Mouse (Mus musculus) hindbrain, postnatal 0 days (tissue): ENCODE results near the gene Arel1. TPM values are rescaled to one million over a fixed set of nuclear protein-coding genes. Genes with fewer than 3 reads are reported as not detected.

Experiments used
- ATAC-seq: fragments of 200-750 bp; cut with Nextera tagmentation; 2 replicates; pipeline ENCODE4 v1.8.0; 2017; ENCODE audit warnings: mild to moderate bottlenecking, moderate TSS enrichment, moderate library complexity
- DNase-seq: peaks from one replicate; pipeline ENCODE4 v3.0.0-alpha.2; 2015; ENCODE audit warnings: low spot score
- H3K27ac ChIP-seq: fragments of 300-500 bp; sonication (generic); 2 replicates; pipeline ENCODE4 v1.5.1; 2014; ENCODE audit warnings: mild to moderate bottlenecking
- H3K27me3 ChIP-seq: fragments of 300-500 bp; sonication (generic); 2 replicates; pipeline ENCODE4 v1.6.1; 2014; ENCODE audit warnings: low read length, mixed read lengths; ENCODE audit not compliant: insufficient read depth
- H3K36me3 ChIP-seq: fragments of 300-500 bp; sonication (generic); 2 replicates; pipeline ENCODE4 v1.6.1; 2014; ENCODE audit warnings: low read length, mixed read lengths; ENCODE audit not compliant: insufficient read depth
- H3K4me1 ChIP-seq: fragments of 300-500 bp; sonication (generic); 2 replicates; pipeline ENCODE4 v1.6.1; 2014; ENCODE audit warnings: antibody characterized with exemption, low read length, mixed read lengths; ENCODE audit not compliant: insufficient read depth
- H3K4me2 ChIP-seq: fragments of 300-500 bp; sonication (generic); 2 replicates; pipeline ENCODE4 v1.6.1; 2014; ENCODE audit warnings: low read depth, mild to moderate bottlenecking, low read length, moderate library complexity, mixed read lengths
- H3K4me3 ChIP-seq: fragments of 300-500 bp; sonication (generic); 2 replicates; pipeline ENCODE4 v1.5.1; 2014; ENCODE audit warnings: low read length
- H3K9ac ChIP-seq: fragments of 300-500 bp; sonication (generic); replicated peaks from 2 replicates; pipeline ENCODE4 v1.6.1; 2014; ENCODE audit warnings: mild to moderate bottlenecking, low read length, moderate library complexity, mixed read lengths
- H3K9me3 ChIP-seq: fragments of 300-500 bp; sonication (generic); 2 replicates; pipeline ENCODE4 v1.6.1; 2016; ENCODE audit warnings: low read length, mixed read lengths
- CTCF ChIP-seq: IDR thresholded peaks from 2 replicates; pipeline ENCODE4 v1.5.1; 2016; ENCODE audit warnings: antibody characterized with exemption, control low read depth, low read depth
- WGBS: fragments of 180-500 bp; shearing (Covaris S2); extraction: QIAGEN DNeasy Blood & Tissue Kit; methylation state at CpG from one replicate; pipeline ENCODE4 v1.1.7; 2014; 5-methylcytosine and 5-hydroxymethylcytosine counted together
- polyA plus RNA-seq: library from polyadenylated mRNA; unstranded; fragments of >200 nt; fragmentation: Nextera tagmentation; extraction: Ambion mirVana; gene quantifications from 2 replicates; pipeline ENCODE4 v1.2.1, GENCODE M21; 2015
- total RNA-seq: library from RNA; depleted of rRNA; stranded (reverse); fragments of >200 nt; gene quantifications from 2 replicates; pipeline ENCODE4 v1.2.3, GENCODE M21; 2014

The Arel1 gene
- total and polyA plus RNA-seq, 2 experiments from 2014 or later: 27.5 to 86.6 TPM

DNA sequence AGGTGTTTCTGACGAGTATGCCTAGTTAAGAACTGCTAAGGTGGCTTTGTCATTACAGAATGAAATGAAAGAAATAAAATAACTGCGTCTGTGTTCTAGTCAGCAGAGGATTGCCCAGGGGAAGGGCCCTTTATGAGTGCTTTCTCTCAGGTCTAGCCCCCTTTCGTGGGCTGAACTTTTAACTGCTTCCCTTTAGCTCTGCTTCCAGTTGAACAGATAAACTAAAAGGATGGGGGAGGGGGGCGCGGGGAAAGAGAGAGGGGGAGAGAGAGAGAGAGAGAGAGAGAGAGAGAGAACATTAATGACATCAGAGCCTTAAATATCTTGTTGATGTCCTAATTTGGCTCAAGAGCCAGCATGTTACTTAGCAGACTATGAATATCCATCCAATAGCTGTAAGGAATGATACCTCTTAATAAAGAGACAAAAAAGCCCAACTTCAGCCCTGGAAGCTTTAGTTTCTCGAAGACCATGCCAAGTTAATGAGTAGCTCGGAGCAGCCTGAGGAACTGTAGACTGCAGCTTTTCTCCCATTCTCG lies 48.8 kb downstream of the Arel1 start:
- Histone ChIP-seq H3K9ac (no peak overlapping the region), H3K27me3 (no peaks in the 10 kb centered on the region), H3K9me3 (no peaks in the 10 kb centered on the region), H3K4me2 (no peak overlapping the region), H3K36me3 (peaks cover 58% of the 10 kb centered on the region), H3K4me3 (no peak overlapping the region), H3K4me1 (no peaks in the 10 kb centered on the region), H3K27ac (no peak overlapping the region)
- WGBS: 58% methylated on average over 8 of the region's 8 CpGs
- ATAC-seq (no peak), DNase-seq (no peak)
- no peak for TF ChIP-seq CTCF

- H3K9me3 ChIP-seq: no peaks in the 10 kb centered on the region
- TF ChIP-seq CTCF: no peak
- no peak overlapping the region for H3K9ac ChIP-seq
- H3K4me2 ChIP-seq: no peak overlapping the region
- H3K27me3 ChIP-seq: no peaks in the 10 kb centered on the region
- H3K27ac ChIP-seq: no peak overlapping the region
- 86% methylated on average over 6 of the region's 6 CpGs for WGBS
- H3K36me3 ChIP-seq: peaks cover 36% of the 10 kb centered on the region
- H3K4me1 ChIP-seq: 0 out of 2 replicates have a peak, but pooled peaks cover 3% of the 10 kb centered on the region
- ATAC-seq (no peak), DNase-seq (no peak)
- no peak overlapping the region for H3K4me3 ChIP-seq
Measured at GRCm38 (mm10) chr12:84918809-84919208, 51.9 kb downstream of the Arel1 start.

- no peak overlapping the region for H3K27ac ChIP-seq
- 70% methylated on average over 3 of the region's 3 CpGs for WGBS
- no peak for DNase-seq
- H3K4me2 ChIP-seq: no peak overlapping the region
- H3K36me3 ChIP-seq: peaks cover 28% of the 10 kb centered on the region; the same call in 1 of the 2 replicates
- no peak for TF ChIP-seq CTCF
- no peak overlapping the region for H3K4me3 ChIP-seq
- no peaks in the 10 kb centered on the region for H3K9me3 ChIP-seq
- no peak for ATAC-seq
- no peak overlapping the region for H3K9ac ChIP-seq
- 0 out of 2 replicates have a peak, but pooled peaks cover 6% of the 10 kb centered on the region for H3K4me1 ChIP-seq
- no peaks in the 10 kb centered on the region for H3K27me3 ChIP-seq
Measured at GRCm38 (mm10) chr12:84917799-84918198, 52.9 kb downstream of the Arel1 start.

DNA sequence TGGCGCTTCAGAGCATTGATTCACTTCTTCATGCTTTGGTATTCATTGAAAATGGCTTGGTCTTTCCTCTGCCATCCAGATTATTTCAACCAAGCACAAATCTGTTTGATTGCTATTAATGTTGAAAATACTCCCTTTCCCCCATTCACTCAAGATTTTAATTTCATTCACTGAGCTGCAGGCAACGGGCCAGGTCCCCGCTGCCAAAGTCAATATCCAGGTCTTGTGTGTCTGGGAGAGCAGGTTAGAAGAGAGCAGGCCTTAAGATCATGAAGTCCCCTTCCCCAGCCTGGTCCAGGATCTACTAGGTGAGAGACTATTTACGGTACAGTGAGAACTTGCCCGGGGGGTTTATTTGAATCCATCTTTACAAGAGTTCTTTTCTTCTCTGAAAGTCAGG lies 55.7 kb downstream of the Arel1 start:
- ATAC-seq: no peak

DNA sequence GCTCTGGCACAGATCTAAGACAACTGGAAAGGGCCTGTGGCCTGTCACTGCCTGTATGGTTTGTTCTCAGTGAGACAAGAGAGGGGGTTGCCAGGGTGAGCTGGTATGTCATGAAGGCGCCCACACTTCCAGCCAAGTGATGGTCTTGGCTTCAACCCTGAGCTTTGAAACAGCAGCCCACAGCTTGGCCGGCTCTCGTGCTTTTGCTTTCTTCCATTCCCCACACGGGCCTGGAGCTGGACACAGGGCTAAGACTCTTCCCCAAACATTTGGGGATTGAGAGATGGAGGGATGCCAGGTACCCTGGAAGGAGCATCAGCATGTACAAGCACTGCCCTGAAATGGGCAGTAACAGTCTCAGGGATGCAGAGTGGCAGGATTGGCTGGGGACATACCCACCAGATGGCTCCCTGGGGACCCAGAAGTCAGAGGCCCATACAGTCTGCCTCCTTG lies 58.0 kb downstream of the Arel1 start:
- DNase-seq (peak; percentile 79), ATAC-seq (peak; percentile 96)
- H3K4me1 ChIP-seq: 0 out of 2 replicates have a peak, but pooled peaks cover 7% of the 10 kb centered on the region
- H3K9me3 ChIP-seq: no peaks in the 10 kb centered on the region
- H3K36me3 ChIP-seq: peaks cover 4% of the 10 kb centered on the region; the same call in 1 of the 2 replicates
- no peak for TF ChIP-seq CTCF
- H3K9ac ChIP-seq: no peak overlapping the region
- 42% methylated on average over 4 of the region's 4 CpGs for WGBS
- no peak overlapping the region for H3K27ac ChIP-seq
- no peak overlapping the region for H3K4me3 ChIP-seq
- no peaks in the 10 kb centered on the region for H3K27me3 ChIP-seq
- H3K4me2 ChIP-seq: no peak overlapping the region

More for the DNA sequence above, 55.7 kb downstream of the Arel1 start:
- H3K9ac ChIP-seq: no peak overlapping the region
- no peak for DNase-seq
- no peak for TF ChIP-seq CTCF
- H3K4me3 ChIP-seq: no peak overlapping the region
- H3K27me3 ChIP-seq: no peaks in the 10 kb centered on the region
- H3K4me2 ChIP-seq: no peak overlapping the region
- WGBS: 93% methylated on average over 5 of the region's 5 CpGs
- peaks cover 15% of the 10 kb centered on the region; the same call in 1 of the 2 replicates for H3K36me3 ChIP-seq
- H3K4me1 ChIP-seq: 0 out of 2 replicates have a peak, but pooled peaks cover 7% of the 10 kb centered on the region
- H3K9me3 ChIP-seq: no peaks in the 10 kb centered on the region
- H3K27ac ChIP-seq: no peak overlapping the region

GRCm38 (mm10) chr12:84911640-84912039 lies 59.1 kb downstream of the Arel1 start:
- ATAC-seq (no peak), DNase-seq (no peak)
- H3K4me2 ChIP-seq: no peak overlapping the region
- 0 out of 2 replicates have a peak, but pooled peaks cover 7% of the 10 kb centered on the region for H3K4me1 ChIP-seq
- no peak overlapping the region for H3K27ac ChIP-seq
- no peaks in the 10 kb centered on the region for H3K9me3 ChIP-seq
- H3K27me3 ChIP-seq: no peaks in the 10 kb centered on the region
- H3K4me3 ChIP-seq: no peak overlapping the region
- H3K9ac ChIP-seq: no peak overlapping the region
- WGBS: 70% methylated on average over 2 of the region's 2 CpGs
- peaks cover 4% of the 10 kb centered on the region; the same call in 1 of the 2 replicates for H3K36me3 ChIP-seq
- TF ChIP-seq CTCF: no peak

GRCm38 (mm10) chr12:84910066-84910465 lies 60.6 kb downstream of the Arel1 start:
- ATAC-seq (no peak), DNase-seq (no peak)
- H3K9ac ChIP-seq: no peak overlapping the region
- no peak overlapping the region for H3K27ac ChIP-seq
- no peak overlapping the region for H3K4me2 ChIP-seq
- TF ChIP-seq CTCF: no peak
- H3K27me3 ChIP-seq: no peaks in the 10 kb centered on the region
- H3K4me1 ChIP-seq: 0 out of 2 replicates have a peak, but pooled peaks cover 7% of the 10 kb centered on the region
- H3K9me3 ChIP-seq: no peaks in the 10 kb centered on the region
- WGBS: 79% methylated on average over 4 of the region's 4 CpGs
- H3K4me3 ChIP-seq: no peak overlapping the region
- no peaks in the 10 kb centered on the region for H3K36me3 ChIP-seq
